Mouse (Mus musculus) gonadal fat pad, adult 2 months (tissue): ENCODE measurements at regions not wholly inside any gene's neighbourhood (a gene's known extent, or its start where the extent isn't known, plus 50 kb on each side); places are given as distances from the start of the nearest gene placed in this dataset.

Experiments used
- DNase-seq: peaks from one replicate; pipeline ENCODE4 v3.0.0-alpha.2; 2012; ENCODE audit warnings: low read depth

GRCm38 (mm10) chr10:99959279-99959678, 56.2 kb upstream of the Kitl start:
- no peak for DNase-seq

- DNase-seq: no peak
These were observed 62.9 kb upstream of the Kitl start for GRCm38 (mm10) chr10:99952486-99952885.

- no peak for DNase-seq
These were observed 63.7 kb upstream of the Kitl start for GRCm38 (mm10) chr10:99951718-99952117.

- no peak for DNase-seq
These were observed 64.1 kb upstream of the Kitl start for GRCm38 (mm10) chr10:99951316-99951715.

- DNase-seq: no peak
These were observed 66.7 kb upstream of the Kitl start for GRCm38 (mm10) chr10:99948740-99949139.

- DNase-seq: no peak
These were observed 70.0 kb upstream of the Kitl start for GRCm38 (mm10) chr10:99945418-99945817.

GRCm38 (mm10) chr10:99941665-99942064, 73.8 kb upstream of the Kitl start:
- no peak for DNase-seq

- DNase-seq: no peak
These were observed 76.5 kb upstream of the Kitl start for GRCm38 (mm10) chr10:99938901-99939300.

- no peak for DNase-seq
These were observed 77.4 kb upstream of the Kitl start for GRCm38 (mm10) chr10:99937921-99938618.

GRCm38 (mm10) chr10:99929191-99929590, 86.2 kb upstream of the Kitl start:
- no peak for DNase-seq

- DNase-seq: no peak
These were observed 87.5 kb upstream of the Kitl start for GRCm38 (mm10) chr10:99927913-99928312.

GRCm38 (mm10) chr10:99926327-99926954, 89.0 kb upstream of the Kitl start:
- DNase-seq: no peak

- DNase-seq: no peak
These were observed 90.9 kb upstream of the Kitl start for GRCm38 (mm10) chr10:99924541-99924940.

GRCm38 (mm10) chr10:99919925-99920324, 95.5 kb upstream of the Kitl start:
- DNase-seq: no peak

GRCm38 (mm10) chr10:99918567-99919320, 96.7 kb upstream of the Kitl start:
- no peak for DNase-seq

GRCm38 (mm10) chr10:99913846-99914187, 101.6 kb upstream of the Kitl start:
- DNase-seq: no peak

- DNase-seq: no peak
These were observed 102.2 kb upstream of the Kitl start for GRCm38 (mm10) chr10:99913001-99913845.

GRCm38 (mm10) chr10:99910011-99910723, 105.3 kb upstream of the Kitl start:
- no peak for DNase-seq

GRCm38 (mm10) chr10:99908044-99908443, 107.4 kb upstream of the Kitl start:
- DNase-seq: no peak

GRCm38 (mm10) chr10:99906778-99907435, 108.5 kb upstream of the Kitl start:
- DNase-seq: no peak
